Mouse (Mus musculus): ENCODE measurements around the gene Tnf. TPM values are rescaled to one million over a fixed set of nuclear protein-coding genes. Genes with fewer than 3 reads are reported as not detected.

Tnf gene
- polyA plus RNA-seq, 2 experiments from 2014 or later, result 21.5 to 21.6 TPM

DNA sequence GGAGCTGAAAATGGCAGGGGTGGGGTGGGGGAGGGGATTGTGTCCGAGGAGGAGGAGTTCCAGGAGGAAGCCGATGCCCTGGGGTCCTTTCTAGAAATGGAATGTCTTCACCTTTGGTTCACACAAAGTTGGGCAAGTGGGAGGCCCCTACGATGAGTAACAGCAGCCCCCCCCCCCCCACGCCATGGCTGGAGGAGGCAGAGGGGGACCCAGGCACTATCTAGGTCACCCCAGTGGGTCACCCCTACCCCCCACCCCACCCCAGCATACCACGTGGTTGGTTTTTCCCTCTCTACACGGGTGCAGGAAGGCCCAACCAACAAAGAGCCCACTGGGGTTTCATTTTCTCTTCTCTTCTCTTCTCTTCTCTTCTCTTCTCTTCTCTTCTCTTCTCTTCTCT, 4.7 kb downstream of the Tnf start:
- no peak for ATAC-seq

DNA sequence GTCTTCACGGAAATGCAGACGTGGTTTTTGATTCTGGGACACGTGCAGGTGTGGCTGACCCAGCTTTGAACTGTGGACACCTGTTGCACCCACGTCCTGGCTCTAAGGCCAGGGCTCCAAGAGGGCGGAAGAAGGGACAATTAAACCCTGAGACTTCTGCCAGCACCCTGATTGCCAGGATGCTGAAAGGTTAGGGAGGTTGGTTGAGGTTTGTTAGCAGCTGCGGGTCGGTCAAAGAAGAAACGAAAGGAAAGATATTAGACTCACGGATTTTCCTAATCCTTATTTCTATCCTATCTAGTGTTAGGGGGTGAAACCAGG, 5.5 kb downstream of the Tnf start:
- ATAC-seq, result no peak

DNA sequence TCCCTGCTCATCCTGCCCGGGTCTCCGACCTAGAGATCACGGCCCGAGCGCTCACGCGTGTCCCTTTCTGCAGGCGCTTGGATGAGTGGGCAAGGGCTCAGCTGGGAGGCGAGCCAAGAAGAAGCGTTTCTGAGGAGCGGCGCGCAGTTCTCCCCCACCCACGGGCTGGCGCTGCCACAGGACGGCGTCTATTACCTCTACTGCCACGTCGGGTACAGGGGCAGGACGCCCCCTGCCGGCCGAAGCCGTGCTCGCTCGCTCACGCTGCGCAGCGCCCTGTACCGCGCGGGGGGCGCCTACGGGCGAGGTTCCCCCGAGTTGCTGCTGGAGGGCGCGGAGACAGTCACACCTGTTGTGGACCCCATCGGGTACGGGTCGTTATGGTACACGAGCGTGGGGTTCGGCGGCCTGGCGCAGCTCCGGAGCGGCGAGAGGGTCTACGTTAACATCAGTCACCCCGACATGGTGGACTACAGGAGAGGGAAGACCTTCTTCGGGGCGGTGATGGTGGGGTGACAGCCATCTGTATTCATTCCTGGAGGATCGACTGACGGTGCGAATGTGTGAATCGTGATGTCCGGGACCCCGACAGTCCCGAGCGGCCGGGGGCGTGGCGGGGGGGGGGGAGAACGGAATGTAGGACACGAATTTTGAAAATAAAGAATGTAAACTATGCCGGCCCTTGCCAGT, 6.0 kb downstream of the Tnf start:
- peak; percentile 30 for ATAC-seq

DNA sequence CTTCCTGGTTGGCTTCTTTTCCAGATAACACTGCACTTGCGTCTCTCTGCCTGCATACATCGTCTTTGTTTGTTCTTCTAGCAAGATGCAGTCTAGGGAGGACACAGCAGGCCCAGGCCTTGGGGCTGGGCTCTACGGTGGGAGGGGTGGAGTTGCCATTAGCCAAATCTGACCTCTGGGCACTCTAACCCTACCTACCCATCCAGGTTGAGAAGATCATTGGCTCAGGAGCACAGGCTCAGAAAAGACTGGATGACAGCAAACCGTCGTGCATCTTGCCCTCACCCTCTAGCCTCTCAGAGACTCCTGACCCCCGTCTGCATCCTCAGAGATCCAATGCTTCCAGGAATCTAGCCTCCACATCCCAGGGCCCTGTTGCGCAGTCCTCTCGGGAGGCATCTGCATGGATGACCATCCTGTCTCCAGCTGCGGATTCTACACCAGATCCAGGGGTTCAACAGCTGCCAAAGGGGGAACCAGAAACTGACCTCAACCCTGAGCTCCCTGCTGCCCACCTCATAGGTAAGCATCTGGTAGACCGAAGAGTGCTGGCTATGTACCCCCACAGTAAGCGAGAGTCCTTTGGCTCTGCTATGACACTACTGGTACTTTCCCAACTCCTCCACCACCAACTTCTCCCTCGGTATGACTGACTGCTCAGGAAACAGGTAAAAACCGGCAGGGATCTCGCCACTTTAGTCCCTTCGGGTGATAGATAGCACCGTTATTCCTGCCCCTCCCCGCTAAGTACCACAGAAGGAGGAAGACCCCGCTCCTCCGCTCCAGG, 6.8 kb downstream of the Tnf start:
- ATAC-seq, result no peak

DNA sequence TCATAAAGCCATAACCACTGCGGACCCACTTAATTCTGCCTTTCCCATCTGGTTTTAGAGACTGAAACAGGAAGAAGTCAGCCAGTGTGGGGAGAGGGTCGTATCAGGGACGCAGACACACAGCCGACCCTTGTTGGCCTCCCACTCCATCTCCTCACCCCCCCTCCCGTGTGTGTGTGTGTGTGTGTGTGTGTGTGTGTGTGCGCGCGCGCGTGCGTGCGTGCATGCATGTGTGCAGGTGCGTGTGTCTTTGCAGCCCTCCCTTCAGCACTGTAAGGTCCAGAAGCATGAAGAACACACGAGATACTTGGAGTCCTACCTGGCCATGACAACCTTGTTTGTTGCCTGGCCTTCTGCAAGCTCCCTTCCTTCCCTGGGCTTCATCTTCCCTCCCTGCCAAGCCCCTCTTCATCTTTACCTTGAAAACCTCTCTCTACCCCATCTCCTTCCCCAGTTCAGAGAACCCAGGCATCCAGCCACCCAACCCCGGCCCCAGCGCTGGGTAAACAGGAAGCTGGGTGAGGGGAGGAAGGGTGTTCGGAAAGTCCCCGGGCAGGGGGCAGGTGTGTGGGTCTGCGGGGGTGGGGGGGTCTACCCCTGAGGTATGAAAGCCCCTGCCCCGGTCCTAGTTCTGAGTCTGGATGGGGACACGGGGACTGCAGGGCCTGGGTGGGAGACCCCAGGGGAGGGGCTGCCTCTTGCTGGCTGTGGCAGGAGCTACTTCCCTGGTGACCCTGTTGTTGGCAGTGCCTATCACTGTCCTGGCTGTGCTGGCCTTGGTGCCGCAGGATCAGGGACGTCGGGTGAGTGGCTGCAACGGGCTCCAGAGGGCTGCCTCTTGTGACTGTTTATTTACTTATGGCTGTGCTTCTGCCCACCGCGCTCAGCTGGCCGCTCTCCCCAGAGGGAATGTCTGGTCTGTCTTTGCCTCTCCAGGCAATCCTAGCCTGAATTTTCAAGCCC, 7.6 kb downstream of the Tnf start, which contains the start of gene Ltb:
Ltb (plus strand) TSS at position 559 of the 963 bp plus-strand sequence.
- ATAC-seq, result peak; percentile 68

DNA sequence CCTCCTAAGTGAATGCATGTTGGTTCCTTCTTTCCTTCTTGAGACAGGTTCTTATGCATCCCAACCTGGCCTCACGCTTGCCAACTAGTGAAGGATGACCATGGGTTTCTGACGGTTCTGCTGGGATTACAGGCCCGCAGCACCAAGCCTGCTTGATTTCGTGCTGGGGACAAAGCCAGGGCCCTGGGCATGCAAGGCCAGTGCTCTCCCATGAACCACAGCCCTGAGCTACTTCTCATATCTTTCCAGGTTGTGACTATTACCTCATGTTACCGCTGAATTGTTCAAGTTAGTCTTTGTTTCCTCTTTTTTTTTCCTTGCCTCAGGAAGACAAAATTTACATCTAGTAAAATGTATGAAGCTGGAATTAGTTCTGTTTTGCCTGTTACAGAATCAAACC, 8.9 kb downstream of the Tnf start:
- no peak for ATAC-seq

DNA sequence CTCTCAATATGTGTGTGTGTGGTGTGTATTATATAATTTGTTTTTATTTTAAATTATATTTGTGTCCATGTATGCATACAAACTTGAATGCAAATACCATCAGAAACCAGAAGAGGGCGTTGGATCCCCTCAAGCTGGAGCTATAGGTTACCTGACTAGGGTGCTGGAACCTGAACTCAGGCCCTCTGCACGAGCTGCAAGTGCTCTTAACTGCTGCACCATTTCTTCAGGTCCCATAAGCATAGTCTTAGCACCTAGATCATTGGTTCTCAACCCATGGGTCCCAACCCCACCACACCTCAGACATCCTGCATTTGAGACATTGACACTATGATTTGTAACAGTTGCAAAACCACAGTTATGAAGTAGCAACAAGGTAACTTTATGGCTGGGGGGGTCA, 10.1 kb downstream of the Tnf start:
- no peak for ATAC-seq

DNA sequence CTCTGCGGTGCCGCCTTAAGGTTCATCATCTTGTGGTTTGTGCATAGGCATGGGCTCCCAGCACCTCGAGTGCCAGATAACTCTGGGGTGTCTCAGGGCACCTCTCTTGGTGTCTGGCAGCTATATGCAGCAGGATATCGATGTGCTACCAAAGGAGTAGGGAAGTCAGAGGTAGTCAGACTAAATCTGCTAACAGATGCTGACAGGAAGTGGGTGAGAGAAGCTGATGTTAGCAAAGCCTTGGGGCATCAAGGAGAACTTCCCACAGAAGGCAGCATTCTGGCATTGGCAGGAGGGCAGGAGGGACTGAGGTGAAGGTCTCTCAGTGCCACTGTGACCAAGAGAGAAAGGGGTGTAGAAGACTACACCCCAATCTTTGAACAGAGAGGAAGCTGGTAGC, 11.7 kb downstream of the Tnf start:
- ATAC-seq, result peak; percentile 64

DNA sequence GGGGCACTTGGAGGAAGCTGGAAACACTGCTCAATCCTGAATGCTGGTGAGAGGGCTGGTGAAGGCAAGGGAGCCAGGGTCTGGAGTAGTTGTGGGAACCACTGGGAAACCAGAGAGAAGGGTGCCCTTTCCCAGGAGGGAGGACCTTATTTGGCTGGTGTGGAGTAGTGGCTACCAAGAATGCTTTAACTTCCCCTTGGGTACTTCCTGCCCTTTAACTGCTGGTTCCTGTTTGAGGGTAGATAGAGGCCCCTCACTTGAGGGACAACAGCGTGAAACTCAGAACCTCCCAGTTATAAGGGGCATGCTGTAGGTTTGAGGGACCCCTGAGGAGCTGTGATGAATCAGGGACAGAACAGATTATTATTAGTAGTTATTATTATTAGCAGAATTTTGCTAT, 12.6 kb downstream of the Tnf start:
- ATAC-seq, result no peak

DNA sequence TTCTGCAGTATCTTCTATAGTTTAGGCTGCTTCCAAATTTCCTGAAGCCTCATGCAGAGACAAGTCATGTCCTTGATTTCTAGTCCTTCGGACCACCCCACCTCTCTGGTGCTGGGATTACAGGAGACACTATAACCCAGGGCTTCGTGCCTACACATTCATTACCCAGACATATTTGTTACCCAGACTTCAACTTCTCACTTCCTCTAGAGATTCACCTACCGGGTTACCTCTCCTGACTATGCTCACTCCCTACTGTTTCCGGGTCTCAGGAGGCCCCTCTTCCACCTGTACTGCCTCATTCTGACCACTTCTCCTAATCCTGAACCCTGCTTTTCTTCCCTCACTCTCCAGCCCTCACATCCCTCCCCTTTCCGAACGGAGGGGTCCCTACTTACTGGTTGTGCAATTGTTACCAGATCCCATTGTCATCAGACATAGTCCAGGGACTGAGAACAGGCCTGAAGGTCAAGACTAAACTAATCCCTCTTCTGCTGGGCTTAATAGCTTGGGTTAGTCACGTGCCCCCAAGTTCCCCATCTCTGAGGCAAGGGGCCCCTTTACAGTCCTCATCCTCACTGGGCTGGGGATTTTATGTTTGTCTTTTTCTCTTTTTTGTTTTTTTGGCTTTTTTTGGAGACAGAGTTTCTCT, 13.7 kb downstream of the Tnf start, which contains the start of gene Lst1:
Lst1 (minus strand) TSS at position 481 of the 652 bp plus-strand sequence.
- ATAC-seq, result no peak

DNA sequence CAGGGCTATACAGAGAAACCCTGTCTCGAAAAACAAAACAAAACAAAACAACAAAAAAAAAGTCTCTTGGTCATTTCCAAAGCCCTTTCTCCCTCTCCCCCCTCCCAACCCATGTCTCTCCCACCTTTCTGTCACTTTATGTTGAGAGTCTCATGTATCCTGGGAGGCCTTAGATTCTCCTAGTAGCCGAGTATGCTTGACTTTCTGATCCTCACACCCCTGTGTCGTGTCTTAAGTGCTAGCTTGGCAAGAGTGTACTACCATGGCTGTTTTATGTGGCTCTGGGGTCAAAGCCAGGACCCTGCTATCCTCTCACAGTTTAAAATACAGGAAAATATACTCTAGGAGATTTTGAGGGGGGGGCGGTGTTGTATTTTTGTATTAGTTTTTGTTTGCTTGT, 14.5 kb downstream of the Tnf start:
- ATAC-seq, result no peak

DNA sequence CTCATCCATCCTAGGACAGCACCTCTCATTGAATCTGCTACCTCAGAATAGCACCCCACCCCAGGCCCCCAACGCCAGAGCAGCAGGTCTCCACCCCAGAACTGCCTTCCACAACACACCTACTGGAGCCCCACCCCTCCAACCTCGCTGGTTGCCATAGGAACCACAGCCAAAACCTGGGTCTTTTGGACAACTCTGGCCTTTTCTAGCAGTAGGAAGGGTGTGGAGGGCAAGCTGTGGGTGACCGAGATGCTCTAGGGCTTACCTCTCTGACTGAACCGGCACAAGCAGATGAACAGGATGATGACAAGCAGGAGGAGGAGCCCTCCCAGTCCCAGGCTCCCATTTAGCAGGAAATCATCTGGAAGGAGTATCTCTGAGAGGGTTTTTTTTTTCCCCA, 15.1 kb downstream of the Tnf start:
- ATAC-seq, result peak; percentile 50

DNA sequence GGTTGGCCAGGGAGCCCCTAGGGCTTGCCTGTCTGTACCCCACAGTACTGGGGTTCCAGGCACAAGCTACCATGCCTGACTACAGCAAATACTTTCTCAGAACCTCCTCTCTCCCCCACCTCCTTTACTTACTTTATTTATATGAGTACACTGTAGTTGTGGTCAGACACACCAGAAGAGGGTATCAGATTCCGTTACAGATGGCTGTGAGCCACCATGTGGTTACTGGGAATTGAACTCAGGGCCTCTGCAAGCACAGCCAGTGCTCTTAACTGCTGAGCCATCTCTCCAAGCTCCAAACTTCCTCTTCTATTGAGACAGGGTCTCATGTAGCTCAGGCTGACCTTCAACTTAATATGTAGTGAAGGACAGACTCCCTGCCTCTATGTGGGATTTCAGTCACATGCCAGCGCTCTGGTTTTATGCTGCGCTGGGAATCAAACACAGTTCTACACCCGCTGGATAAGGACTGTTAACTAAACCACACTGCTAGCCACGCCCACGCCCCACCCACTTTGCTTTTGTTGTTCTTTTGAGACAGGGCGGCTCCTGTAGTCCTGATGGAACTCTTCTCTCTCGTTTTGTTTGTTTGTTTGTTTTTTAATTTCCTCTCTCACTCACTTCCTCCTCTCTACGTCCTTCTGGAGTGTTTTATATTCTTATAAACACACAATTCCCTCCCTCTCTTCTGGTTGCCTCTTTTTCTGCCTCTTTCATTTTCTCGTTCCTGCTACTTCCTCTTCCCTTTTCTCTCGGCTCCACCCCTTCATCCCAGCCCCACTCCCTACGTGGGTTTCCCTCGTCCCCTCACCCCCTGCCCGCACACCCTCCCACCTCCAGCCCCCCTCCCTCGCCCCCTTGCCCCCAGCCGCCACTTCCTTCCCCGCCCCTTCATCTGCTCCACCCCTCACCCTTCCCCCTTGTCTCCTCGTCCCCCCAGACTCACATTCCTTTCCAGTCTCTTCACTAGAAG, 15.9 kb downstream of the Tnf start:
- ATAC-seq, result peak; percentile 21

DNA sequence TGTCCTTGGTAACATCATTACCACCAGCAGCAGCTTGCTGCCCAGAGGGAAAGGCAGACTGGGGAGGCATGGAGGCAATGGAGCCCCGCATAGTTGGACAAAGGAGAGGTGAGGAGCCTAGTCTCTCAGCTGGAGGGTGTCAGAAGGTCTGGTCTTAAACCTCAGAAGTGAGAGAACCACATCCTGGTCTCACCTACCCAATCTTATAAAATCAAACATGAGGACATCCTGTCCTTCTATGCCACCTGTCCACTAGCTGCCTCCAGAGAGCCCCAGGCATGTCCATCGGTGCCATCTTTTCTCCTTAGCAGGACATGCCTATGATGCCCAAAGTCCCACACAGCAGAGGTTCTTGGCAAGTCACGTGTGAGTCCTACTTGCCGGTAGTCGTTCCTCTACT, 21.7 kb downstream of the Tnf start:
- ATAC-seq, result peak; percentile 55

DNA sequence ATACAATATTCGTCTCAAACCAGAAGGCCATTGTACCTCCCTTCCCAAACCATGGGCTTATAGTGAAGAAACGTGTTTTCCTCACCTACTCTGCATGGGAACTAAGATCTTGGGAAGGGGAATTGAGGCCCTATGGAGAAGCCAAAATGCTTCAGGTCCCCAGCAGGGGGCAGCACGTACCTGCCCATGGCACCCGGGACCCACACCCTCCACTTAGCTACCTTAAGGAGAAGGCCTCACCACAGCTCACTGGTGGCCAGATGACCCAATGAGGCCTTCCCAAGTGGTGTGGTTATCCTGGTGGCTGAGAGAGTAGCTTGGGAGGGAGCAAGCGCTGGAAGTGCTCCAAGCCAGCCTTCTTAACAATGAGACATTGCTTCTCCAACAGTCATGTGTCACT, 23.3 kb downstream of the Tnf start:
- ATAC-seq, result no peak

DNA sequence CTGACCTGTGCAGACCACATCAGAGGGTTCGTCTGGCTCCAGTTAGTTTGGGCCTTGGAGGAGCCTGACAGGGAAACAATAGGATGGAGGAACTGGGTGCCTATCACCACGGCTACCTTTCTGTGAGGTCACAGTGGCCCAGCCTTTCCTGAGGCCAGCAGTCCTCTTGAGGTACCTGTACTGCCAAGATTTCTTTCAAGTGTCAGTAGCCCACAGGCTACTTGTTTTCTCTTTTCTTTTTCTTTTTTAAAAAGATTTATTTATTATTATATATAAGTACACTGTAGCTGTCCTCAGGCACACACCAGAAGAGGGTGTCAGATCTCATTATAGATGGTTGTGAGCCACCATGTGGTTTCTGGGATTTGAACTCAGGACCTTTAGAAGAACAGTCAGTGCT, 25.8 kb downstream of the Tnf start, which contains the start of gene Aif1:
Aif1 (minus strand) TSS at position 101 of the 400 bp plus-strand sequence.
- ATAC-seq, result no peak

DNA sequence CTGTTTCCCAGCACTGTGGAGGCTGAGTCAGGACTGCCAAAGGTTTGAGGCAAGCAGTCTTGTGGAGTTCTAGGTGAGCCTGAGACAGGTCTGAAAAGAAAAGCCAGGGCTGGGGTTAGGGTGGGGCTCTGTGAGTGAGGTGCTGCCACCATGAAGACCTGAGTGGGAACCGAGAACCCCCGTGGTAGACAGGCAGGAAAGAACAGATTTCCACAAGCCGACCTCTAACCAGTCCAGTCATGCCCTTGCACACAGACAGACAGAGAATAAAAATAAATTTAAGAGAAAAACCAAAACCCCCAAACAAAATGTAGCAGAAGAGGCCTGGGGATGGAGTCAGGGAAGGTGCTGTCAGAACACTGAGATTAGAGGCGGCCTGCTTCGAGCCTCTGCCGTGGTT, 26.4 kb downstream of the Tnf start:
- ATAC-seq, result no peak

DNA sequence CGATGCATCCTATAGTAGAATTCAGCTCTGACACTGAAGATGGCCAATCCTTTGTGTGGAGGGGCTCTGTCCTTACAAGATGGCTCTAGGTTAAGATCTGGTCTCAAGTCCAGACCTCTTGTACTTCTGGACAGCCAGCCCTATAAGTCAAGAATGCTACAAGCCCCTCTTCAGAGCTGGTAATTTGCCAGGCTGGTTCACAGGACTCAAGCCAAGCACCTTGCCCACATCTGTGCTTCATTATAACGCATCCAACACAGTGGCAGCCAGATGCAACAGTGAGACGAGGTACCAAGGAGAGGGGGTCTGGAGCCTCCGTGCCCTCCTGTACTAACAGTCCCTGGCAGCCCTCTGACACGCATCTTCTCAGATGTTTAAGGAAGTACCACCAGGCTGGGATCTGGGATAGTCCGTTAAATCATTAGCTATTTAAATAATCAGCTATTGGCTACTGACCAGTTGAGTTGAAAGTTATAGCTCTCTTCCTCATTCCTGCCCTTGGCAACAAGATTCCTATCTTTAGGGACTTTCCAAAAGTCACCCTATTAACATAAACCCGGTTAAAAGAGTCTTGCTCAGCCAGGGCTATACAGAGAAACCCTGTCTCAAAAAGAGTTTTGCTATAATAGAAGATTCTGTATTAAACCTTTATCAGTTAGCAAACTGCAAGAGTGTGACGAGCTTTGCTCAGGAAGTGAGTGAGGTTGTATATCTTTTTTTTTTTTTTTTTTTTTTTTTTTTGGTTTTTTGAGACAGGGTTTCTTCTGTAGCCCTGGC, 27.4 kb downstream of the Tnf start:
- ATAC-seq, result peak; percentile 47

DNA sequence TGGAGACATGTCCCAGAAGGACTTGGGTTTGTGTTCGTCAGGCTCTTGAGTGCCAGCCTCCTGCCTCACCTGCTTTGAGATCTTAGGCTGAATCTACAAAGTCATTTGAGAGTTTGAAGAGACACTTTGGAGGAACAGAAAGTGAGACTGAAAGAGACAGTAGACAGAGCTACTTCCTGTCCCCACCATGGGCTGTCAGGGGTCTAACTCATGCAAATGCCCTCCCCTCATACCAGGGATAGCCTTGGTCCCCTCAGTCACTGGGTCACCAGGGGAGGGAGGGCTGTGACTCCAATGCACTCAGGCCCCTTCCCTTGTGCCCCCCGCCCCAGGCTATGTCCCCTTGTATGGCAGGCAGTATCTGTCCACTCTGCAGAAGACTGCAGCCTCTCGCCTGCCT, 28.5 kb downstream of the Tnf start:
- peak; percentile 80 for ATAC-seq

DNA sequence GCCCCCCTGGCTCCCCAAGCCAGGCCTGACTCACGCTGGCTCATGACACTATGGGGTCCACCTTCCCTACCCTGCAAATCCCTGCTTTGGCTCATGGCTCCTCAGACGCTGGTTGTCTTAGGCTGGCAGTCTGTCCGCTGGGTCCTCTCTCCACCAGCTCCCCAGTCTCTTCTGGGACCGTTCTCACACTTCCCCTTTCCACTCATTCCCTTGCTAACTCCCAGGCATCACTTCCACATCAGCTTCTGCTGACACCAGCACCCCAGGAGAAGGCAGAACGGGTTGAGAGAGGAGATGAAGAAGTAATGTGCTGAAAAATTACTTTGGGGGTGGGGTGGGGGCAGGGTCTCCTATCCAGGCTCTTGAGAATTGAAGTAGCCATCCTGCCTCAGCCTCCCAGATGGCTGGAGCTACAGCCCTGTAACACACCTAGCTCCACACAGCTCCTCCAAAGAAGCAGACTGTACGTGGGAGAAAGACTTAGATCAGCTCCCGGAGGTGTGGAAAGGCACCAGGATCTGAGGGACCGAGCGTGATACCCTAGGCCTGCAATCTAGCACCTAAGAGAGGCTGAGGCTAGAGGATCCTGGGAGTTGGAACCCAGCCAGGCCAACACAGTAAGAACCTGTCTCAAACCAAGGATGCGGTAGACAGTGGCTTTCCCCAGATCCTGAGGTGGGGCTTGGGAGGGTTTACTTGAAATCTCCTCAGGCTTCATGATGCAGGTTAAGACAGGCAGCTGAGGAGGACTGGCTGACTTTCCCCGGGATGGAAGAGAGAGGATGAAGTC, 29.2 kb downstream of the Tnf start:
- peak; percentile 44 for ATAC-seq
